Mouse (Mus musculus): ENCODE measurements at regions not wholly inside any gene's neighbourhood (a gene's known extent, or its start where the extent isn't known, plus 50 kb on each side); places are given as distances from the start of the nearest gene placed in this dataset.

DNA sequence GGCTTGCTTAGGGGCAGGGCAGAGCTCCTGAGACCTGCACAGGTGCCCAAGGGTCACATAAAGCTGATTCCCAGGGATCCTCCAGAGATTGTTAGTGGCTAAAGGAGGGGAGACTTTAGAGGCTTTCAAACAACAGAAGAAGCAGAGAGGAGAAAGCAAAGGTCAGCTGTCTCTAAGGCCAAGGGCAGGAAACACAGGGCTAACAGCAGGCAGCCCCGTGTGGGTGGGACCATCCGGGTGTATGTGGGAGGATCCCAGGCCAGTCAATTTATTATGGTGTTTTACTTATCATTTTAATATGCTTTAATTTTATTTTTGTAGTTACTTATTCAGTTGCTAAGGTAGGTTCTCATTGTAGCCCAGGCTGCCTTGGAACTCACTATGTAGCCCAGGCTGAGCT, 317.1 kb downstream of the Matn1 start:
- Histone ChIP-seq H3K4me1 (ENCODE audit: control insufficient read depth in 1 of 2, insufficient read depth in 2 of 2) (no peaks in the 10 kb centered on the region), H3K79me2 (replicated peaks; ENCODE audit: control insufficient read depth, extremely low read depth, insufficient read depth, poor library complexity, severe bottlenecking) (no peaks in the 10 kb centered on the region), H3K4me3 (replicated peaks in 1 of 3; ENCODE audit: low read depth in 2 of 3, low read length in 2 of 3, poor library complexity in 1 of 3) (no peak overlapping the region), H3K27ac (ENCODE audit: insufficient read depth, low read depth) (no peak overlapping the region), H3K9ac (ENCODE audit: insufficient read depth, low read depth) (no peak overlapping the region), H3K9me3 (replicated peaks; ENCODE audit: low read length) (no peaks in the 10 kb centered on the region), H3K36me3 (replicated peaks in 1 of 2; ENCODE audit: control insufficient read depth in 1 of 2, insufficient read depth in 1 of 2, low read length in 1 of 2) (no peaks in the 10 kb centered on the region), H3K27me3 (replicated peaks) (peaks cover 95% of the 10 kb centered on the region), H3K4me2 (ENCODE audit: insufficient read depth, low read depth, poor library complexity, severe bottlenecking) (no peak overlapping the region)
- TF ChIP-seq PAX5 (IDR thresholded peaks at IDR 0.05; ENCODE audit: low read length) = no peak
- TF ChIP-seq JUND (conservative IDR thresholded peaks at IDR 0.05; ENCODE audit: low read depth, low read length) = no peak
- no peak for TF ChIP-seq MAX (IDR thresholded peaks at IDR 0.05; ENCODE audit: low read length)
- TF ChIP-seq ELF1 (IDR thresholded peaks at IDR 0.05; ENCODE audit: low read depth, low read length) = no peak
- no peak for TF ChIP-seq ZC3H11A (IDR thresholded peaks at IDR 0.05; ENCODE audit: low read depth, low read length)
- no peak for TF ChIP-seq E2F4 (IDR thresholded peaks at IDR 0.05; ENCODE audit: insufficient replicate concordance, low read depth, low read length)
- TF ChIP-seq CHD2 (IDR thresholded peaks at IDR 0.05; ENCODE audit: low read length) = no peak
- TF ChIP-seq SIN3A (IDR thresholded peaks at IDR 0.05; ENCODE audit: low read length) = no peak
- TF ChIP-seq ZKSCAN1 (IDR thresholded peaks at IDR 0.05; ENCODE audit: borderline replicate concordance, low read depth, low read length) = no peak
- TF ChIP-seq MYC (IDR thresholded peaks at IDR 0.05; ENCODE audit: low read depth, low read length) = no peak
- no peak for TF ChIP-seq UBTF (IDR thresholded peaks at IDR 0.05; ENCODE audit: low read depth, low read length)
- no peak for TF ChIP-seq USF2 (conservative IDR thresholded peaks at IDR 0.05; ENCODE audit: low read depth, low read length)
- no peak for TF ChIP-seq BHLHE40 (IDR thresholded peaks at IDR 0.05; ENCODE audit: low read depth, low read length)
- in situ Hi-C loops (cut with MboI; ENCODE audit: low pct_ligation_motif_present, low pct_unique_long_range_greater_than_20kb, low sequenced_read_pairs) (no loop called here), dilution Hi-C loops (cut with MboI; ENCODE audit: extremely low pct_ligation_motif_present, extremely low pct_unique_long_range_greater_than_20kb, low sequenced_read_pairs) (no loop called here)
- DNase-seq (ENCODE audit: extremely low read depth) = no peak

DNA sequence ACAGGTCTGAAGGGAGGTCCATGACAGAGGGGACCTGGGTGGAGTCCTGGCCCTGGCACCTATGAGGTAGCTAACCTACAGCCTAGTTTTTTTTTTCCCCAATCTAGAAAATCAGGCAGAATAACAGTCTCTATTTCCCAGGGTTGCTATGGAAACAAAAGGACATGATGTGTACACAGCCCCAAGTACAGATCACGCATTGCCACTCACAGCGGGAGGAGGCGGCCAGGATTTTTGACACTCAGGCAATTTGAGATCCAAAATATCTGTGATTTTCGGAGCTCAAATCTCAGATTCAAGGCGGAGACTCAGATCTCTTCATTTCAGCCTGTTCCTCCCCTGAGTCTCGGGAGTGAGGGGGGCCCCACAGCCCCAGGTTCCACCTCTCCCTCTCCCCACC, 318.7 kb downstream of the Matn1 start:
- TF ChIP-seq NRF1 (IDR thresholded peaks at IDR 0.05; ENCODE audit: low read depth, low read length) (no peak), POLR2A (IDR thresholded peaks at IDR 0.05; ENCODE audit: low read depth, low read length) (no peak), E2F4 (IDR thresholded peaks at IDR 0.05; ENCODE audit: insufficient replicate concordance, low read depth, low read length) (no peak), MAFK (IDR thresholded peaks at IDR 0.05; ENCODE audit: insufficient replicate concordance, low read length) (no peak), ZMIZ1 (IDR thresholded peaks at IDR 0.05; ENCODE audit: low read depth, low read length) (no peak), NELFE (IDR thresholded peaks at IDR 0.05; ENCODE audit: low read depth, low read length) (no peak), IRF4 (IDR thresholded peaks at IDR 0.05; ENCODE audit: low read depth, low read length) (no peak), EP300 (IDR thresholded peaks at IDR 0.05; ENCODE audit: low read length) (no peak), MEF2A (IDR thresholded peaks at IDR 0.05; ENCODE audit: borderline replicate concordance, low read depth, low read length) (no peak), CHD2 (IDR thresholded peaks at IDR 0.05; ENCODE audit: low read length) (no peak), ETS1 (conservative IDR thresholded peaks at IDR 0.05; ENCODE audit: low read depth, low read length) (no peak), ZNF384 (IDR thresholded peaks at IDR 0.05; ENCODE audit: low read depth, low read length) (no peak)
- DNase-seq (ENCODE audit: extremely low read depth) = no peak
- Histone ChIP-seq H3K9me3 (replicated peaks; ENCODE audit: low read length) (no peaks in the 10 kb centered on the region), H3K9ac (ENCODE audit: insufficient read depth, low read depth) (no peak overlapping the region), H3K4me1 (ENCODE audit: control insufficient read depth in 1 of 2, insufficient read depth in 2 of 2) (peaks cover 0 to 6% of the 10 kb centered on the region in 2 experiments; a peak in 2 of 4 replicates), H3K36me3 (replicated peaks in 1 of 2; ENCODE audit: control insufficient read depth in 1 of 2, insufficient read depth in 1 of 2, low read length in 1 of 2) (no peaks in the 10 kb centered on the region), H3K27ac (ENCODE audit: insufficient read depth, low read depth) (no peak overlapping the region), H3K4me3 (replicated peaks in 1 of 3; ENCODE audit: low read depth in 2 of 3, low read length in 2 of 3, poor library complexity in 1 of 3) (no peak overlapping the region), H3K4me2 (ENCODE audit: insufficient read depth, low read depth, poor library complexity, severe bottlenecking) (no peak overlapping the region), H3K27me3 (replicated peaks) (peaks cover 90% of the 10 kb centered on the region), H3K79me2 (replicated peaks; ENCODE audit: control insufficient read depth, extremely low read depth, insufficient read depth, poor library complexity, severe bottlenecking) (no peaks in the 10 kb centered on the region)
- in situ Hi-C loops (cut with MboI; ENCODE audit: low pct_ligation_motif_present, low pct_unique_long_range_greater_than_20kb, low sequenced_read_pairs) = no loop called here
- dilution Hi-C loops (cut with MboI; ENCODE audit: extremely low pct_ligation_motif_present, extremely low pct_unique_long_range_greater_than_20kb, low sequenced_read_pairs) = no loop called here

Measured in CH12.LX (cell line).